Mouse (Mus musculus): ENCODE data around the gene AU021092. TPM values are rescaled to one million over a fixed set of nuclear protein-coding genes. Genes with fewer than 3 reads are reported as not detected.

Gene AU021092
- polyA plus RNA-seq (2015; fragmentation: Nextera tagmentation; extraction: Ambion mirVana) = 4.4 and 5.4 TPM in 2 replicates

GRCm38 (mm10) chr16:5222140-5222539, at the start of gene AU021092:
TSS of gene AU021092 (minus strand) at chr16:5222299.

GRCm38 (mm10) chr16:5255779-5256496, 33.8 kb upstream of the AU021092 start, which contains the start of gene Eef2kmt:
TSS of gene Eef2kmt (minus strand) at chr16:5255983.

GRCm38 (mm10) chr16:5233418-5234313, 11.6 kb upstream of the AU021092 start, which contains the start of gene Alg1:
TSS of gene Alg1 (plus strand) at chr16:5233621.

GRCm38 (mm10) chr16:5203668-5204433, 18.2 kb downstream of the AU021092 start, which contains the start of gene Nagpa:
TSS of gene Nagpa (minus strand) at chr16:5204012.

Small RNA genes within 50 kb of the gene (microRNA-seq; reads per million reads assigned to microRNA genes)
- gene Gm23689 = not detected
- gene Gm26095 = not detected
- gene Mir6364 = not detected

Other genes with a start within 250 kb of the AU021092 start
- gene Sept12, start 224.4 kb downstream of the AU021092 start, polyA plus RNA-seq (2015; fragmentation: Nextera tagmentation; extraction: Ambion mirVana) = 0.13 TPM in 1 of 2 replicates, not detected in the other
- 29.1 and 30.4 TPM in 2 replicates for gene Smim22, start 215.0 kb downstream of the AU021092 start, polyA plus RNA-seq (2015; fragmentation: Nextera tagmentation; extraction: Ambion mirVana)
- 27.5 and 28.3 TPM in 2 replicates for gene Rogdi, start 208.7 kb downstream of the AU021092 start, polyA plus RNA-seq (2015; fragmentation: Nextera tagmentation; extraction: Ambion mirVana)
- 65.0 and 69.5 TPM in 2 replicates for gene Glyr1, start 172.4 kb downstream of the AU021092 start, polyA plus RNA-seq (2015; fragmentation: Nextera tagmentation; extraction: Ambion mirVana)
- gene Ubn1, start 172.2 kb downstream of the AU021092 start, polyA plus RNA-seq (2015; fragmentation: Nextera tagmentation; extraction: Ambion mirVana) = 9.1 and 9.8 TPM in 2 replicates
- gene Ppl, start 89.9 kb downstream of the AU021092 start, polyA plus RNA-seq (2015; fragmentation: Nextera tagmentation; extraction: Ambion mirVana) = 16.6 and 18.5 TPM in 2 replicates
- gene Sec14l5, start 75.2 kb downstream of the AU021092 start, polyA plus RNA-seq (2015; fragmentation: Nextera tagmentation; extraction: Ambion mirVana) = not detected in 2 replicates
- gene Nagpa, start 18.3 kb downstream of the AU021092 start, polyA plus RNA-seq (2015; fragmentation: Nextera tagmentation; extraction: Ambion mirVana) = 11.1 and 17.1 TPM in 2 replicates
- 24.4 and 27.4 TPM in 2 replicates for gene Alg1, start 11.3 kb upstream of the AU021092 start, polyA plus RNA-seq (2015; fragmentation: Nextera tagmentation; extraction: Ambion mirVana)
- gene Eef2kmt, start 33.7 kb upstream of the AU021092 start, polyA plus RNA-seq (2015; fragmentation: Nextera tagmentation; extraction: Ambion mirVana) = 22.2 and 26.0 TPM in 2 replicates

Data from urinary bladder, postnatal 0 days (tissue).